Mouse (Mus musculus) monocyte, adult 2 months (primary cell): Measurements from ENCODE around the gene Mfsd10.

Experiments used
- DNase-seq, 2 experiments: peaks; one replicate each; pipeline ENCODE4 v3.0.0; 2022; ENCODE audit warnings: low spot score in 2 of 2, low read depth in 1 of 2

Mfsd10 gene

GRCm38 (mm10) chr5:34636481-34637287 is at the start of gene Mfsd10:
Gene Mfsd10, minus strand, starts transcription at chr5:34637212.
- peak in 1 of 2 experiments; percentile 41 for DNase-seq

GRCm38 (mm10) chr5:34670280-34670679 is 33.3 kb upstream of the Mfsd10 start:
- DNase-seq, result no peak

GRCm38 (mm10) chr5:34669493-34669892 is 32.5 kb upstream of the Mfsd10 start:
- no peak for DNase-seq

- no peak for DNase-seq
Measured at GRCm38 (mm10) chr5:34663231-34663630, 26.2 kb upstream of the Mfsd10 start.

GRCm38 (mm10) chr5:34661909-34662308 is 24.9 kb upstream of the Mfsd10 start:
- DNase-seq, result no peak

GRCm38 (mm10) chr5:34660591-34661130 is 23.6 kb upstream of the Mfsd10 start:
- DNase-seq, result no peak

GRCm38 (mm10) chr5:34659686-34660590 is 22.9 kb upstream of the Mfsd10 start, which contains the start of the genes Nop14 and Grk4:
Gene Nop14, minus strand, starts transcription at chr5:34660148.
Gene Grk4, plus strand, starts transcription at chr5:34660379.
- DNase-seq, result peak; percentile 97 to 100

- DNase-seq, result no peak
Measured at GRCm38 (mm10) chr5:34657556-34657955, 20.5 kb upstream of the Mfsd10 start.

- no peak for DNase-seq
Measured at GRCm38 (mm10) chr5:34654881-34655280, 17.9 kb upstream of the Mfsd10 start.

- no peak for DNase-seq
Measured at GRCm38 (mm10) chr5:34652961-34653360, 15.9 kb upstream of the Mfsd10 start.

- DNase-seq, result peak in 1 of 2 experiments; percentile 55
Measured at GRCm38 (mm10) chr5:34647581-34647980, 10.6 kb upstream of the Mfsd10 start.

- no peak for DNase-seq
Measured at GRCm38 (mm10) chr5:34642932-34643331, 5.9 kb upstream of the Mfsd10 start.

GRCm38 (mm10) chr5:34641991-34642390 is 5.0 kb upstream of the Mfsd10 start:
- no peak for DNase-seq

GRCm38 (mm10) chr5:34637591-34638156 is 662 bp upstream of the Mfsd10 start:
- DNase-seq, result no peak

GRCm38 (mm10) chr5:34635665-34636192 is 1.3 kb downstream of the Mfsd10 start:
- DNase-seq, result no peak

- DNase-seq, result no peak
Measured at GRCm38 (mm10) chr5:34634746-34635400, 2.1 kb downstream of the Mfsd10 start.

GRCm38 (mm10) chr5:34633641-34634040 is 3.4 kb downstream of the Mfsd10 start:
- DNase-seq, result no peak

- no peak for DNase-seq
Measured at GRCm38 (mm10) chr5:34632996-34633395, 4.0 kb downstream of the Mfsd10 start.

GRCm38 (mm10) chr5:34609966-34610365 is 27.0 kb downstream of the Mfsd10 start:
- no peak for DNase-seq

GRCm38 (mm10) chr5:34608226-34608625 is 28.8 kb downstream of the Mfsd10 start:
- no peak for DNase-seq
